Mouse (Mus musculus): ENCODE measurements around the gene Ppil6. TPM values are rescaled to one million over a fixed set of nuclear protein-coding genes. Genes with fewer than 3 reads are reported as not detected.

Gene Ppil6
- total RNA-seq, 2 experiments from 2014 or later = not detected

DNA sequence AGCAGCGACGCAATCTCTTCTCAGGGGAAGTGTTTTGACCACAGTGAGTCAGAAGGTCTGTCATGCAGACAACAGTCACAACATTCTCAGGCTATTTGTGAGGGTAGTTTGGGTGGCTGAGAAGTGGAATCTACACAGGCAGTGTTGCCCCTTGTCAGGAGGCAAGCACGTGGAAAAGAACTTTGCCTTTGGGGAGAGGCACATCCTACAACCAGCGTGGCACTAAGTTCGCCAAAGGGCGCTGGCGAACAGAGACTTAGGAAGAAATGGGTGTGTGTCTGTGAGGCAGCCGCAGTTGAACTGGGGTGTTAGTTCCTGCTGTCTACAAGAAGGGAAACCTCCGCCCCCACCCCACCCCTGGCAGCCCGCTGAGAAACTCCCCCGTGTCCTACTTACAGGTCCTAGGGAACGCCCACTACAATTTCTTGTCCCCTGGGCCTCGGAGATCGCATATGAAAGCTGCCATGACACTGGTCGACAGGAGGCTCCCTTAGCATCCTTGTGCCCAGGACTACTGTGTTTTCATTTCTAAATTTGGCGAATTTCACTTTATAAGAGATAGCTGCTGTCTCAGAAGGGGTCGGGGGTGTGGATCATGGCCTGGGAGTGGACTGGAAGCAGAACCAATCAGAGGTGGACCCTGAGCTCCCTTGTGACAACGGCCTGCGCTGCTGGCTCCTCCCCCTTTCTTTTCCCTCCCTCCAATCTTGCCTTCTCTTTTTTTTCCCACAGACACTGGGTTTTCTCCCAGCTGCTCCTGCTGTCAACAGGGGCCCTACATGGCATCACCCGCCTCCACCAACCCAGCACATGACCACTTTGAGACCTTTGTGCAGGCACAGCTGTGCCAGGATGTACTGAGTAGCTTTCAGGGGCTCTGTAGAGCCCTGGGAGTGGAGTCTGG is 12.7 kb upstream of the Ppil6 start:
- DNase-seq (ENCODE audit: low spot score) = peak; percentile 81

DNA sequence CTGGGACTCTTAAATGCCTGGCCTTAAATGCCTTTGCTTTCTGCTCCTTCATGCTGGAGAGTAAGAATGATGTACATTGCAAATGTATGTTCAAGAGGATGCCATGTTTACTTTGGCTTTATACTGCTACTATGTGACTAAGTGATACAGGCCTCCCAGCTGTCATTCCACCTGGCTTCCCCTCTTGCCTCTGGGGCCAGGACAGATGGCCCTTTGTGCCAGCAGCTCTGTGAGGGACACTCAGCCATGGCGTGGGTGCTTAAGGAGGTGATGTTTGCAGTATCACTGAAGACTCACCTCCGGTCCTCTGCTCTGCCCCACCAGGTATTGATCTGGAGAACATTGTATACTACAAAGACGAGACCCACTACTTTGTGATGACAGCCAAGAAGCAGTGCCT is 10.3 kb upstream of the Ppil6 start:
- DNase-seq (ENCODE audit: low spot score) = no peak

DNA sequence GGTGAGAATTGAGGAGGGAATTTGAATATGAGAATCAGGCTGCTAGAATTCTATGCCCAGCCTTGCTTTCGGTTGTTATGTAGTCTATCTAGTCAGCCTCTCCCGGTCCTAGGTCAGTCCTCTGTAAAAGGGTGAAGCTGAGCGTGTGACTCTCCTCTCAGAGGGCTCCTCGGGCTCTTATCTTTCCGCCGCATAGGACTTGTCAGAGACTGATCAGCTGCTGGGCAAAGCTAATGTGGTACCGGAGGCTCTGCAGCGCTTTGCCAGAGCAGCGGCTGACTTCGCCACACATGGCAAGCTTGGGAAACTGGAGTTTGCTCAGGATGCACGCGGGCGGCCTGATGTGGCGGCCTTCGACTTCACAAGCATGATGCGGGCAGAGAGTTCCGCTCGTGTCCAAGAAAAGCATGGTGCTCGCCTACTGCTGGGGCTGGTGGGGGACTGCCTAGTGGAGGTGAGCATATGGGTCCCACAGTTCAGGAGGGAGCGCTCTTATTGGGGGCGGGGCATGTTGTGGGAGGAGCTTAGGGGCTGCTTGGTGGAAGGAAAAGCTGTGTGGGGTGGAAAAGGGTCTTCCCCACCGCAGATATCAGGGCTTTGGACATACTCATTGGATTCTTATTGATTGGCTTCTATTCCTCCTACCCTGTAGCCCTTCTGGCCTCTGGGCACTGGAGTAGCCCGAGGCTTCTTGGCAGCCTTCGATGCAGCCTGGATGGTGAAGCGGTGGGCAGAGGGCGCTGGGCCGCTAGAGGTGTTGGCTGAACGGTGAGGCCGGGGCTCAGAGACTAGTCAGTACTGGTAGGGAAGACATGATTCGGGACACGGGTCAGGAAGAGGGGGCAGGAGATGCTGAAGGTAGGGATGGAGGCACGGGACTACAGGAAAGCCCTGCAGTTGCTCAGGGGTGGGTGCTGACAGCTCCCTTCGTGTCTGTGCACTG is 9.0 kb upstream of the Ppil6 start:
- no peak for DNase-seq (ENCODE audit: low spot score)

DNA sequence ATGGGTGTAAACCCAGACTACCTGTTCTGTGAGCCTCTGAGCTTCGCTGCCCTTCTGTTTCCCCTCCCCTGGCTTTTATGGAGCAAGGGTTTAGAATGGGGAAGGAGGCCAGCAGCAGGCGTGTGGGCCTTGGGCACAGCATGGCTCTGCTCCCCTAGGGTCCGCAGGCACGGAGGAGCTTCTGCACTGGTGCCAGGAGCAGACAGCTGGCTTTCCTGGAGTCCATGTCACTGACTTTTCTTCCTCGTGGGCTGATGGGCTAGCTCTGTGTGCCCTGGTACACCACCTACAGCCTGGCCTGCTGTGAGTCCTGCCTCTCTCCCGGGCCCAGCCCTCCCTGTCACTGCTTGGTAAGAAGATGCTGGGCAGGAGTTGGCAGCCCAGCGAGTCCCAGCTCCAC is 7.8 kb upstream of the Ppil6 start:
- DNase-seq (ENCODE audit: low spot score) = no peak

DNA sequence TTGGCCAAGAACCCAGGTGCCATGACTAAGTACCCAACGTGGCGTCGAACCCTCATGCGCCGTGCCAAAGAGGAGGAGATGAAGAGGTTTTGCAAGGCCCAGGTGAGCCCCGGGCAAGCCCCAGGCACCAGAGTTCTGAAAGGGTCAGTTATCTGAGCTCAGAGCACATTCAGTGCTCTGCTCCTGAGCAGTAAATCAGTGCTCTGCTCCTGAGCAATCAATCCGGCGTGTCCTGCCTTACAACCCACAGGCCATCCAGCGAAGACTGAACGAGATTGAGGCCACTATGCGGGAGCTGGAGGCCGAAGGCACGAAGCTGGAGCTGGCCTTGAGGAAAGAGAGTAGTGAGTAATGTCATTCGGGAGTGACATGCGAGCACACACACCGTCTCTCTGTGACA is 4.5 kb upstream of the Ppil6 start:
- DNase-seq (ENCODE audit: low spot score) = no peak

DNA sequence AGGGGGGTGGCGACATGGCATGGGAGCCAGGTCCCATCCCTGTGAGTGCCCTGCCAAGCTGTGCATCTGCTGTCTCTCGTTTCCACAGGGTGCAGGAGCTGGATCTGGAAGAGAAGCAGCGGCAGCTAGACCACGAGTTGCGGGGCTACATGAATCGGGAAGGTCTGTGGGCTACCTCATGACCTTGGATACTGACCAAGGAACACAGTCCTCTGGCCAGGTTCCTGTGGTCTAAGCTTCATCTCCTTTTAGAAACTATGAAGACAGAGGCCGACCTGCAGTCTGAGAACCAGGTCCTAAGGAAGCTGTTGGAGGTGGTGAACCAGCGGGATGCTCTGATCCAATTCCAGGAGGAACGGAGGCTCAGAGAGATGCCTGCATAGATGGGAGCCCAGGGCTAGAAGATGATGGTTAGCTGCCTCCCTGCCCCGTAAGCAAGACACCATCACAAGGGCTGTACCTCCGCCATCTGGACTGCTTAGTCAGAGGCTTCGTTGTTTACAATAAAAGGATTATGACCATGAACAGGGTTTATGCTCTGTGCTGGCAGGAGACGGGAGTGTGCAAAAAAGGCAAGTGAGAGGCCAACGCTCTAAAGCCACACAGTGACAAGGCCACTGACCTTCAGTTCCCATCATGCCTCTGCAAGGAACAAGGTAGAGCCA is 3.6 kb upstream of the Ppil6 start:
- no peak for DNase-seq (ENCODE audit: low spot score)

DNA sequence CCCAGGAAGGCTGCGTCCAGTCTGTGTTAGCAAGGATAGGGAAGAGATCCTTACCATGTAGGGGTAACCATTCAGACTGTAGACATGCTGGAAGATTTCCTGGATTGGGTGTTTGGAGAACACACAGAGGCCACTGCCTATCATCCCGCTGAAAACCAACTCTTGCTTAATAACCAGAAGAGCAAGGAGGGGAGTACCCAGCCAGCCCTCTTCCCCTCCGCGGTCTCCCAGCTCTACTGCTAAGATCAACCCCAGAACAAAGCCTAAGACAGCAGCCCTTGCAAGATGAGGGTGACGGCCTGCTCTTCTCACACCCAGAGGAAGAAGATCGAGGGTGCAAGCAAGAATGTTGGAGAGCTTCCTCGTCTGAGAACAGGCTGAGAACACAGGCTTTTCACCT is 1.4 kb upstream of the Ppil6 start:
- DNase-seq (ENCODE audit: low spot score) = no peak

DNA sequence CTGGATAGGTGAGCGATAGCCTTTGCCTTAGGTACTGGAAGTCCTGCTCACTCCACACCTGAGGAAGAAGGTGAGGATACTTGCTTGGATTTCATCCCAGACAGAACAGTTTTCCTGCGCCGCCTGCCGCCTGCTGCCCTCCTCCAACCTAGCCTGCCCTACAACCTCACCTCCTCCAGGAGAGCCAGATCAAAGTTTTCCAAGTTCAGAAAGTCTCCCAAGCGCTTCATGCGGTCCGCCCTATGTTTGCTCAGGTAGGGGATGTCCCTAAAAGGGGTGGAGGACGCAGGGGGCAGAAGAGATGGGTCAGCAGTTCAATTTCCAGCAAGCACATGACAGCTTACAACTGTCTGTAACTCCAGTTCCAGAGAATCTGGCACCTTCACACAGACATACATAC is 945 bp upstream of the Ppil6 start:
- no peak for DNase-seq (ENCODE audit: low spot score)

DNA sequence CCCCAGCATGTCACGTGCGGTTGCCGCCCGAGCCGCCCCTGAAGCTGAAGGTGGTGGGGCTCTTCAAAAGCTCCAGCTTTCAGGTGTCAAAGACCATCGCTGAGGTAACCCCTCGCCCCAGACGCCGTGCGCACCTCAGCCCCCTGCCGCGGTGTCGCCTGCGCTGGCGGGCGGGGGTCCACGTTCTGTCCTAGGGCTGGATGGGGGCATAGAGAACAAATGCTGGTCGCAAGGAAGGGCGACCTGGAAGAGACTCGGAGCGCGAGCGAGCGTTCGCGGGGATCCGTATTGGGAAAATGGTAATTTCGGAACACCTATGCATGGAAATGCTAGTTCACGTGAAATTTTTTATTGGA is 257 bp downstream of the Ppil6 start:
- no peak for DNase-seq (ENCODE audit: low spot score)

DNA sequence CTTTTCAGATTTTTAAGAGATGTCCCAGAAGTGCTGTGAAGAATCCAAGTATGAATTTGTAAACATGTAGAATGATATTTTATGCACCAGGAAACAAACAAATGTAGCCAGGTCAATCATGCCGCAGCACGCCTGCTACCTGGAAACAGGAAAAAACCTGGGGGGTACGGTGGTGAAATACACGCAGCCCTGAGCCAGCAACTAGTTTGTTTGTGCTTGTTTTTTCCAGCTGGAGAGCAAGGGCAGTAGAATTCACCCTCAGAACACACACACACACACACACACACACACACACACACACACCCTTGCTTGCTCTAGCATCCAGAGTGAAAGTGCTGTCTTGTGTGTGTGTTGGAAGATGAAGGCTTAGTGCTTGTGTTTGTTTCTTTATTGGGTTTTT is 872 bp downstream of the Ppil6 start:
- no peak for DNase-seq (ENCODE audit: low spot score)

DNA sequence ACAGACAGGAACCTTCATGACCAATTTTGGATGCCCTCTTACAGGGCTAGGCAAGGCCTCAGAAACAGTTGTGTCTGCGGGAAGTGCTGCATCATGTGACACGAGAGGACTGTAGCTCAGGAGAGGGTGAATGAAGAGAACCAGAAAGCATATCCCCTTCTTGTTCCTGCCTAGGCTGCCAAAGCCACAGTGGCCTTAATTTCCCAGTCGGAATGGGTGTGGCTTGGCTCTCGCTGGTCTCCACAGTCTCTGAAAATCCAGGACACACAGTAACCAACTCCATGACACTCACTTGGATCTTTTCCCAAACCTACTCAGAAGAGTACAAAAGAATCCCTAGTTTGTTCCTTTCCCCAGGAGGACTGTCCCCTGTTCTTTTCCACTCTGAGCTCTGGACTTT is 10.7 kb downstream of the Ppil6 start:
- DNase-seq (ENCODE audit: low spot score) = peak; percentile 72

DNA sequence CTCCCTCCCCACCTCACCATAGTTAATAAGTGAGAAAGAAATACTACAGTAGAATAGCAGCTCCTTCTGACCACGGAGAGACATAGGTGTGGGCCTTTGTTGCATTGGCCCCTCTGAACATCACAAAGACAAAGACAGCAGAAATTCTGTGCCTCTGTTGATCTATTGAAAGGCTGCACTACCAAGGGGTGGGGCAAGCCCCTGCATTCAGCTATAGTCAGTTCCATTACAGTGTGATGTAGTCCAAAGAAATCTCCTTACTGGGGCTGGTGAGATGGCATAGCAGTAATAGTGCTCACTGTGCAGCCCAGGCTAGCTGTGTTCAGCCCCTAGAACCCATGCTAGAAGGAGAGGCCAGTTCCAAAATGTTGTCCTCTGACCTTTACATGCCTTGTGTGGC is 14.8 kb downstream of the Ppil6 start:
- DNase-seq (ENCODE audit: low spot score) = no peak

DNA sequence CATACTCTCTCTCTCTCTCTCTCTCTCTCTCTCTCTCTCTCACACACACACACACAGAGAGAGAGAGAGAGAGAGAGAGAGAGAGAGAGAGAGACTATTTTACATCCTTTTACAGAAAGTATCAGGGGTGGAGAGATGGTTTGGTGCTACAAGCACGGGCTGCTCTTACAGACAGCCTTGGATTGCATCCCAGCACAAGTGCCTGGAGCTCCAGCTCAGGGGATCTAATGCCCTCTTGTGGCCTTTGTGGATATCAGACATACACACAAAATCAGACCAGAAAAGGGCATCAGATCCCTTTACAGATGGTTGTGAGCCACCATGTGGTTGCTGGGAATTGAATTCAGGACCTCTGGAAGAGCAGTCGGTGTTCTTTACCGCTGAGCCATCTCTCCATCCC is 15.2 kb downstream of the Ppil6 start:
- peak; percentile 79 for DNase-seq (ENCODE audit: low spot score)

DNA sequence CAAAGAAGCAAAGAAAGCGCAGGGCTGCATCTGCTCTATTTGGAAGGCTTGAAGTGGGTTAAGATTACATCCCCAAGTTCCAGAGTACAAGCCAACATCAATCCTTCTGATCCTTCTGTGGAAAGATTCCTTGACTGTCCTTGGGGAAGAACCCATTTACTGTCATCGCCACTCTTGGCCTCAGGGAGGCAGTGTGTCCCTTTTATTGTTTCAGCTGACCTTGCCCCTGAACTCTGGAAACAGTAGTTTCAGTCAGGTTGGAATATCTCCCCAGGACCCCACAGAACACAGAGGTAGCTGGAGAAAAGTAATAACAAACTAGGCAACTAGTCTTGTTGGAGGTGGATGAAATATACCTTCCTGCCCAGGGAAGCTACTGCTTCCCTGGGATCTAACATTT is 18.9 kb downstream of the Ppil6 start:
- no peak for DNase-seq (ENCODE audit: low spot score)

DNA sequence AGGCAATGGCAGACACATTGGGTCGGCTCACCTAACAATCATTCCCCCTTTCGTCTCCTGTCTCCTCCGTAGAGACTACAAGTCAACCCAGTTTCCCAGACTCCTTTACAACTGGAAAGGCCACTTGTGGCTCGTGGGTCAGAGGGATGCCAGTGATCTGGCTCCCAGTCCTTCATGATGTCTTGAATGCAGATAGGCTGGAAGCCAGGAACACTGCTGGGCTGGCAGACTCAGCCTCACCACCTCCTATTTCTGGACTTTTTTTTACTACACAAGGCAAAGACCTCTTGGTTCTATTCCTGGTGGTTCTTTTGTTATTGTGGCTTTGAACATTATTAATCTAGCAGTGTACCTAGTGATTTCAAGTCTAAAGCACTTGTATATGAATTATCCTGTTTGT is 24.1 kb downstream of the Ppil6 start:
- DNase-seq (ENCODE audit: low spot score) = no peak

DNA sequence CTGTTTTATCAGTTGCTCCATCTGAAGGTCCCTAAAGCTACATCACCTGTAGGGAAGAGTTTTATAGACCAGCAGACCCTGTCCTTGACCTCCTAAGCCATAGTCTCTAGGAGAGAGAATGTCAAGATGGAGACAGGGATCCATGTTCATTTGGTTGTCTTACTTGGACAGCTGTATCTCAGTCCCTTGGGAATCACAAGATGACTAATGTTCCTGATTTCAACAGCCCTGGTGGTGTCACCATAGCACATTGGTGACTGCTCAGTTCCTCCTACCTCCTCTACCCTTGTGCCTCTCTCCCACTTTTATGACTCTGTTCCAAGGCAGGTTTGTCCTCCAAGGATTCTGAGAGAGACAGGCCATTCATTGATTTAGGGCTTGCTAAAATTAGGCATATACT is 24.7 kb downstream of the Ppil6 start:
- DNase-seq (ENCODE audit: low spot score) = no peak

DNA sequence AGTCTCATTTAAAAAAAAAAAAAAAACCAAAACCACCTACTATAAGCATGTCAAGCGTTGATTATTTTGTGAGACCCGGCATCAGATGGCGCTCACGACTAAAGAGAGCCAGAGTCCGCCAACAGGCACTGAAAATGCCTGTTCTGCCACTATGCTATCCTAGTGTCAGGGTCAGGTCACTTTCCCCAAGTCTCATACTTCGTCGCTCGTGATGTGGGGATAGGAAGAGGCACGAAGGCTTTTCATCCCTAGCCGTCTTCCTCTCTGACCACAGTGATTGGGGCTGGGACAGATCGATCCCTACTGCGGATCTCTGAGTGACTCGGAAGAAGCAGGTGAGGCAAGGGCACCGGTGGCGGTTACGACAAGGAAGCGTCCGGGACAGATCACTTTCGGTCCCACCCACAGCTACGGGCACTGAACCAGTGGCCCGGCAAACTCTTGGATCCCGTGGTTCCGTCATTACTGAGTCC is 28.3 kb downstream of the Ppil6 start:
- DNase-seq (ENCODE audit: low spot score) = peak; percentile 79

DNA sequence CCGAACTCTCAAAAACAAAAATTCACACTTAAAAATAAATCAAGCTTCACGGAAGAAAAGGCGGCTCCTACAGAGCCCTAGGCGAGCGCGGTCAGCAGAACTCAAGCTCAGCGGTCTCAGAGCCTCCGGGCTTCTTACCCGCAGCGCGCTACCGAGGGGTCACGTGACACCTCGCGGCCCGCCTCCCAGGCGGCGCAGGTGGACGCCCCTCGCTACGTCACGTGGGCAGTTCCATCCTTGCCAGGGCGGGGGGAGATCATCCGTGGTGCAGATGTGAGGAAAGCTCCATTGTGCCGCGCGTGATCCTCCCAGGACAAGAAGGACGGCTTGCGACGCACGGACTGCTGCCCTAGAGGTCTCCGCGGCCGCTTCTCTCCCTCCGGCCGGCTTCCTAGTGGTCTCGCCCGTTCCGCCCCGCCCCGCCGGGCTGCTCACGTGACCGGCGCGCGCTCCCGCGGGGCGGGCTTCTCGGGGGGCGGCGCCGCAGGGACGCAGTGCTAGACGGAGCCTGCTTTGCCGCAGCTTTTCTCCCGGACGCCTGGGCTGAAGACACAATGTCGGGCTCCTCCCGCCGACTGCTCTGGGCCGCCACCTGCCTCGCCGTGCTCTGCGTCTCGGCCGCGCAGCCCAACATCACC is 28.9 kb downstream of the Ppil6 start, which contains the start of gene Cd164:
Cd164 (plus strand) TSS at position 434 of the 638 bp plus-strand sequence.
- peak; percentile 90 for DNase-seq (ENCODE audit: low spot score)

DNA sequence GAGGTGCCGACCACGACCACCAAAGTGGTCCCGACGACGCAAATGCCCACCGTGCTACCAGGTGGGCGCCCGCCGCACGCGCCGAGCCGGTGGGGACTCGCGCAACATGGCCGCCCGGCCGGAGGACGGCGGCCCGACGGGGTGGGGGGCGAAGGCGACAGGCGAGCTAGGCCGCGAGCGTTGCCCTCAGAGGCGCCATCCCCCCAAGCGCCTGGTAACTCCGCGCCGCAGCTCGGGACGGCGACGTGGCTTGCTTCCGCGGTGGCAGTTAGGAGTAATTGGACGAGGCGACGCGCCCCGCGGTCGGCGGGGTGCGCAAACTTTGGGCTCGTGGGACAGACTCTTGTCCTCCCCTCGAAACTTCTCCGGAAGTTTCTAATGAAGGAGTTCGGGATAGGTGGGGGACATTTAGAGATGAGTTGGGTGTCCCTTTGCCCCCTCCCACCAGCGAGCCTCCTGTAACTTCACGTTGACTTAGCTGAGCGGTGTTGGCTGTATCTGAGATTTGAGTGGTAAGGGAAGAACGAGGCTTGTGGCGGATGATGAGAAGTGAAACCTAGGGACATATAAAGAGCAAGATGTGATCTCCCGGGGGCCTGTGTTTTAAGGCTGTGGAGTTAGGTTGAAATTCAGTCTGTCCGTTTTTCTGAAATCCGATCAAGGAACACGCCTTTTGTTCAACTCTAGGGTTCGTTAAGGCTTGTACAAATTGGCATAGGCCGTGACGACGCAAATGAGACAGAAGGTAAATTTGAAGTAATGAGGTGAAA is 29.6 kb downstream of the Ppil6 start:
- DNase-seq (ENCODE audit: low spot score) = peak; percentile 57

DNA sequence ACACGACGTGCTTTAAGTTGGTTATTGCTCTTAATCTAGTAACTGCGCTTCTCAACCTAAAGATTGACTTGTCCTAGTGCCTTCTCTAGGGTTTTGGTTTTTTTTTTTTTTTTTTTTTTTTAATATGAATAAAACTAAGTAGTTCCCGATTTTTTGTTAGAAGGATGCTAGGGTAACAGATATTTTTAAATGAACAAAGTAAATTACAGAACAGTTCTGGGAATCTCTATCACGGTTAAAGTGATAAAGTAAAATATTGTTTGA is 30.1 kb downstream of the Ppil6 start:
- DNase-seq (ENCODE audit: low spot score) = no peak

DNA sequence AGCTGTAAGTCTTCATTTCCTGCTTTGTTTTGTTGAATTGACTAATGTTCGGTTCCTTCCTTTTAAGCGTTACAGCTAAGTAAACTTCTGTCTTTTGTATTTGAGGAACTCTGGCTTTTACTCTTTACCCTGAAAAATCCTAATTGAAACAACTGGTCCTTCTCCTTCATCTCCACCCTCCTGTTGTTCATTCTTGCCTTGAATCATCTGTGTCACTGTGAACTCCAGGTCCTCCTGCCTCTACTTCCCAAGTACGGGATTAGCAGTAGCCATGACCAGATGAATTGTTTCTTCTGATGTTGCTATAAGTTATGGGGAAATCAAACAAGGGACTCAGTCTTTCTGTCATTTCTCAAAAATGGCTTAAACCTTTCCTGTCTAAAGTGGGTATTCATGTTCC is 33.1 kb downstream of the Ppil6 start:
- DNase-seq (ENCODE audit: low spot score) = no peak

All from gastrocnemius, adult 18-20 months (tissue).